8 mouse cellular contexts compared by ENCODE assay signal in the genomic region with DNA sequence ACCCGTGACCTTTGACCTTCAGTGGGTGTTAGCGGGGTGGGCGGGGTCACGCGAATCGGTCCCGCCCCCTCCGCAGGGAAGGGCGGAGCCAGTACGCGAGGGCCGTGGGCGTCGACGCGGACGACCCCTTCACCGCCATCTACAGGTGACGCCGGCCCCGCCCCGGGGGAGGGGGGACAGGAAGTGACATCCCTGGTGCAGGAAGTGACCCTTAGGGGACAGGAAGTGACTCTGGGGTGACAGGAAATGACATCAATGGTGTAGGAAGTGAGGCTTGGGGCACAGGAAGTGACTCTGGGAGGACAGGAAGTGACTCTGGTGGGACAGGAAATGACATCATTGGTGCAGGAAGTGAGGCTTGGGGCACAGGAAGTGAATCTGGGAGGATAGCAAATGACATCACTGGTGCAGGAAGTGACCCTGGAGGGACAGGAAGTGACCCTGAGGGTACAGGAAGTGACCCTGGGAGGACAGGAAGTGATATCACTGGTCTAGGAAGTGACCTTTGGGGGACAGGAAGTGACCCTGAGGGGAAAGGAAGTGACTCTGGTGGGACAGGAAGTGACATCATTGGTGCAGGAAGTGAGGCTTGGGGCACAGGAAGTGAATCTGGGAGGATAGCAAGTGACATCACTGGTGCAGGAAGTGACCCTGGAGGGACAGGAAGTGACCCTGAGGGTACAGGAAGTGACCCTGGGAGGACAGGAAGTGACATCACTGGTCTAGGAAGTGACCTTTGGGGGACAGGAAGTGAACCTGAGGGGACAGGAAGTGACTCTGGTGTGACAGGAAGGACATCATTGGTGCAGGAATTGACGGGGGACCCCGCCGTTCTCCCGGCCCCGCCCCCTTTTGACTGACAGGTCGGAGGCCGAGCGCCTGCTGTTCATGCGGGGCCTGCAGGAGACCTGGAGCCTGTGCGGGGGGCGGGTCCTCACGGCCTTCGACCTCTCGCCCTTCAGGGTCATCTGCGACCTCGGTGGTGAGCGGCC. TPM values are rescaled to one million over a fixed set of nuclear protein-coding genes. Genes with fewer than 3 reads are reported as not detected.
A peak's percentile ranks its signal among the peaks of the same experiment; 100 is the strongest.
DNase-seq lines count a peak whose midpoint lies in the region; ATAC-seq lines count a peak whose summit lies in the region.
"Had no signal": no experiment of that assay in that cellular context is flagged by ENCODE, and none has a peak within 500 bp of the region (broad histone marks: within the 10 kb centered on the region; RNA-seq: fewer than 3 reads in every experiment).

No protein-coding gene starts in this region.

- 89% methylated on average over 39 of the region's 39 CpGs for WGBS in midbrain, embryonic 12.5 days

- peaks cover 44% of the 10 kb centered on the region for H3K36me3 ChIP-seq in midbrain, embryonic 12.5 days

- H3K27ac ChIP-seq in midbrain, embryonic 12.5 days (replicated peaks): no peak overlapping the region
- H3K27ac ChIP-seq: left cerebral cortex, adult 2 months had no signal

- no peak overlapping the region for H3K4me2 ChIP-seq in midbrain, embryonic 12.5 days (replicated peaks)

- H3K27me3 ChIP-seq in midbrain, embryonic 12.5 days: no peaks in the 10 kb centered on the region

- no peaks in the 10 kb centered on the region for H3K4me1 ChIP-seq in midbrain, embryonic 12.5 days

- DNase-seq in kidney, postnatal 14 days: peak; percentile 16
- no peak for DNase-seq in kidney, adult 8-10 months
- DNase-seq in R1 (ENCODE audit: low read depth, low spot score): peak; percentile 18
- peak; percentile 19 for DNase-seq in heart, postnatal 4 days
- DNase-seq in MN1 (ENCODE audit: low spot score): no peak

- H3K4me3 ChIP-seq in midbrain, embryonic 12.5 days: no peak overlapping the region

- peaks cover 50% of the 10 kb centered on the region for H3K9me3 ChIP-seq in midbrain, embryonic 12.5 days

- no peak overlapping the region for H3K9ac ChIP-seq in midbrain, embryonic 12.5 days (replicated peaks)

- ATAC-seq in CD4-positive, CD25-positive, alpha-beta regulatory T cell, adult 4 months: peak; percentile 62
- peak; percentile 32 for ATAC-seq in midbrain, embryonic 12.5 days (ENCODE audit: low FRiP score, low read depth)

RNA-seq across cellular contexts. Expression of gene Asmt, which starts 2.7 kb away (rescaled TPM):
- not detected for polyA plus RNA-seq in CD4-positive, CD25-positive, alpha-beta regulatory T cell, adult 4 months (2017; shearing (Covaris generic))
- total RNA-seq in heart, postnatal 4 days (2021): not detected
- not detected in 2 replicates for polyA plus RNA-seq in midbrain, embryonic 12.5 days (2016; fragmentation: Nextera tagmentation; extraction: Ambion mirVana)
- total RNA-seq: left cerebral cortex, adult 2 months had no signal

Comparison
In these comparisons a context has a peak if more than half of its experiments do, and no peak if none do; other contexts are left out.
1. DNase-seq: peak in kidney, postnatal 14 days (single experiment), R1 (single experiment) and heart, postnatal 4 days (single experiment); none in kidney, adult 8-10 months (0 of 2) and MN1 (single experiment).